Mouse (Mus musculus): ENCODE measurements around the gene Morn1.

DNA sequence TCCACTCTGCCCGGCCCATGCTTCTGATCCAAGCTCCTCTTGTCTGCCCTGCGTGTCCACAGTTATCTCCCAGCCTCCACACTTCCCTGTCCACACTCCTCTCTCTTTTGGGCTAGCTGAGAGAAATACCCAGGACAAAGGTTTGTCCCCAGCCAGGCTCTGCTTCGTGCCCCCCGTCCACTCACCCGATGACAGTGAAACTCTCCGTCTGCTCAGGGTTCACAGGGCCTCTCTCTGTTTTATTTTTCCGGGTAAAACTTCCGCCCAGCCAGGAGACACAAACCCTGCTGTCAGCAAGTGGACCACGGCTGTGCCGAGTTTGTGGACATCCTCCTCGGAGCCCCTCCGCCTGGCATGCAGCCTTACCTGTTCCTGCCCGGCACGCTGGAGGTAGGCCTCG, 42.0 kb downstream of the Morn1 start:
- TF ChIP-seq EP300 (IDR thresholded peaks at IDR 0.05; ENCODE audit: low read length) (no peak), POLR2AphosphoS2 (IDR thresholded peaks at IDR 0.05; ENCODE audit: low read depth, low read length) (no peak), SIN3A (IDR thresholded peaks at IDR 0.05; ENCODE audit: low read length) (no peak), CTCF (conservative IDR thresholded peaks at IDR 0.05 in 1 of 2, IDR thresholded peaks at IDR 0.05 in 1 of 2; ENCODE audit: low read depth in 2 of 2, low read length in 2 of 2) (no peak), POLR2A (IDR thresholded peaks at IDR 0.05; ENCODE audit: low read depth, low read length) (no peak), MAX (IDR thresholded peaks at IDR 0.05; ENCODE audit: low read length) (no peak), TBP (conservative IDR thresholded peaks at IDR 0.05; ENCODE audit: low read depth, low read length) (no peak), HCFC1 (IDR thresholded peaks at IDR 0.05; ENCODE audit: low read depth, low read length) (no peak), PAX5 (IDR thresholded peaks at IDR 0.05; ENCODE audit: low read length) (no peak), RCOR1 (conservative IDR thresholded peaks at IDR 0.05; ENCODE audit: low read depth, low read length) (no peak), USF2 (conservative IDR thresholded peaks at IDR 0.05; ENCODE audit: low read depth, low read length) (no peak), JUND (conservative IDR thresholded peaks at IDR 0.05; ENCODE audit: low read depth, low read length) (no peak), ZC3H11A (IDR thresholded peaks at IDR 0.05; ENCODE audit: low read depth, low read length) (no peak)

All from CH12.LX (cell line).